Mouse (Mus musculus) spleen, adult 2 months (tissue): ENCODE results near the gene Tmem19.

Experiments
- CTCF ChIP-seq: fragments of 200-500 bp; IDR thresholded peaks from 2 replicates; pipeline ENCODE4 v1.5.1; 2011; ENCODE audit warnings: mild to moderate bottlenecking, inconsistent platforms; ENCODE audit not compliant: insufficient read depth, insufficient read length, insufficient replicate concordance; ENCODE audit errors: extremely low read depth
- POLR2A ChIP-seq: fragments of 200-500 bp; IDR thresholded peaks from 2 replicates; pipeline ENCODE4 v1.6.1; 2011; ENCODE audit warnings: low read depth, low read length, inconsistent platforms

GRCm38 (mm10) chr10:115387891-115388290, 25.6 kb upstream of the Tmem19 start:
- TF ChIP-seq CTCF = no peak
- no peak for TF ChIP-seq POLR2A
